Mouse (Mus musculus) left cerebral cortex, postnatal 14 days (tissue): ENCODE measurements around the gene Pde2a. TPM values are rescaled to one million over a fixed set of nuclear protein-coding genes. Genes with fewer than 3 reads are reported as not detected.

Source experiments
- DNase-seq, 2 experiments: peaks; one replicate each; pipeline ENCODE4 v3.0.0; 2021 to 2022; ENCODE audit warnings: low spot score in 2 of 2, mixed read lengths in 1 of 2
- intact Hi-C: fragments of 180-260 bp; cut with DNase I; formaldehyde crosslinking; loops from one replicate; pipeline ENCODE4 v1.15.1; 2025
- total RNA-seq, 2 experiments: library from RNA; stranded (reverse); gene quantifications; 2 replicates each; pipeline ENCODE4 v1.2.3; 2021

Gene Pde2a
- total RNA-seq, 2 experiments from 2014 or later: 349 to 363 TPM

DNA sequence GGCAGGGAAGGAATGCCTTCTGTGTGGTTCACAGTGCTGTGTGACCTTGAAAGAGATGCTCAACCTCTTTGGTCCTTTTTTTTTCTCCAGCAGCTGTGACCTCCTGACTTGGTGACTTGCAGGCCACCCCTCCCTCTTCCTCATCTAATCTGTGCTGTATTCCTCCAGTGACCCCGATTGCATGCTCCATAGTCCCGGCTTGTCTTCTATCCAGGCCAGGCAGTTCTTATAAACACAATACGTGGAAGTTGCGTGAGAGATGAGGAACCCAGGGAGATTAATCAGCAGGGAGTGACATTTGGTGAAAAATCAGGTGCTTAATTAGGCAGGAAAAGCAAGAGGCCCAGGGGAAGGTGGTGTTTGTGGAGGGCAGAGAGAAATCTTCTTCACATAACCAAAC lies 69.5 kb downstream of the Pde2a start:
- no peak for DNase-seq
- intact Hi-C loops: no loop called here

DNA sequence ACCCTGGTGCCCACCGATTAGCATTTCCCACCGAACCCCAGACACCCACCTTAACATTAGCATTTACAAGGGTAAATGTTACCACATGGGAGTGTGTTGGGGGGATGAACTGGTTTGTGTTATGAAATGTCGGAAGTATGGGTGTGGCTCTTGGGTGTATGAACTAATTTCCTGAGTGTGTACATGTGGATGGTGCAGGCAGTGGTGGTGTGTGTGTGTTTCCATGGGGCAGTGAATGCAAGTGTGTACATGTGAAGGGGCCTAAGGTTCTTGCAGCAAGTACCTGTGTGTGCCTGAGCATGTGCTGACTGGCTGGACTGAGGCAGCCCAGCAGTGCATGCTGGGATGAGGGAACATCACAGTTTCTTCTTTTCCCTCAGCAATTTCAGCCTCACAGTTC lies 76.9 kb downstream of the Pde2a start:
- no peak for DNase-seq
- intact Hi-C loops: no loop called here

DNA sequence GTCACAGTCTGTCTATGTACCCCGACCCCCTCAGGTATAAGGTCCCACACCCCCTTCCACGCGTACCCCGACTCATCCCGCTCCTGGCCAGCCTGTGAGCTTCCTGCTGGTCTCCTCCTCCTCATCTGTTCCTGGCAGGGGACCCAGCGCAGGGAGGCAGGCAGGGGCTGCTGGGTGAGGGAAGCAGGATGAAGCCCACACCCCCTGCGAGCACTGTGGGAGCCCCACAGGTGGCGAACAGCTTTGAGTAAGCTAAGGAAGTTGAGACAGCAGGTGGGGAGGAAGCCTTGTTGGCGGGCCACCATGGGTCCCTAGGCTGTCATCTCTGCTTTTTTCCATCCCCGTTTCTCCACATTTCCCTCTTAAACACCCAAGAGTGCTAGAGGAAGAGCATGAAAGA lies 77.8 kb downstream of the Pde2a start:
- DNase-seq: no peak
- intact Hi-C loops: no loop called here

DNA sequence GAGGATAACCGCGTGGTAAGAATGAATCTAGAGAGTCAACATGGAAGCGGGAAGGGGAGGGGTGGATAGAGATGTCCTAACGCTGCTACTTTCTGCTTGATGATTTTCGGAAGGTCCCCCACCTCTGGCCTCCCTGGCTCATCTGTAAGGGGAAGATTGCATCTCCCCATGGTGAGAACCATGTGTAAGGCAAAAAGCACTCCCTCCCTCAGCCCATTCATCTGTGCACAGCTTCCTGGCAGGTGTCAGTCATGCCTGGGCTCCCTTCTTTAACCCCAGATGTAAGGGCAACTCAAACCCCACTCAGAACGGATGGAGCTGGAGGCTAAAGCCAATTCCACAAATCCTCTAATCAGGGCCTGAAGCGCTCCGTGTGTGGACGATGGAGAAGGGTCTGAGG lies 78.2 kb downstream of the Pde2a start:
- DNase-seq: no peak
- intact Hi-C loops: no loop called here

DNA sequence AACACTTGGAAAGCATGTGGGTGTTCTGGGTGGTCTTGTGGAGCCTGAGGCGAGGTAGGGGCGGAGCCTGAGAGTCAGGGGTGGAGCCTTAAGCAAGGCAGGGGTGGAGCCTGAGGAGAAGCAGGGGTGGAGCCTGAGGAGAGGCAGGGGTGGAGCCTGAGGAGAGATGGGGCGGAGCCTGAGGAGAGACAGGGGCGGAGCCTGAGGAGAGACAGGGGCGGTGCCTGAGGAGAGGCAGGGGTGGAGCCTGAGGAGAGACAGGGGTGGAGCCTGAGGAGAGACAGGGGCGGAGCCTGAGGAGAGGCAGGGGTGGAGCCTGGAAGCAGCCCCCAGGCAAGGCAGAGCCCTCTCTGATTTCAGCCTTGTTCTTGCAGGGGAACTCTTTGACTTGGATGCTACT lies 79.7 kb downstream of the Pde2a start:
- intact Hi-C loops: no loop called here

DNA sequence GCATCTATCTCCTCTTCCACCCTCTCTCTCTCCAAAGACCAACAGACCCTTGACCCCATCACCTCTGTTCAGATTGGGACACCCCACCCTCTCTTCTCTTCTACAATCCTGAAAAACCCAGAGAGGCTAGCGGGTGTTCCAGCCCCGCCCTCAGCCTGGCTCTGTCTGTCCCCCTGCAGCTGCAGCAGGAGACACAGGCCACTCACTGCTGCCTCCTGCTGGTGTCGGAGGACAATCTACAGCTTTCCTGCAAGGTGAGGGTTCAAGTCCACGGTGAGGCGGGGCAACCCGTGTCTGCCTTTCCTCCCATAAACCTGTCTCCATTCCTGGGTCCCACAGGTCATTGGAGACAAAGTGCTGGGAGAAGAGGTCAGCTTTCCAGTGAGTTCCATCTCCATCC lies 80.2 kb downstream of the Pde2a start:
- intact Hi-C loops: no loop called here
- no peak for DNase-seq

More for the DNA sequence above, 79.7 kb downstream of the Pde2a start:
- DNase-seq: no peak

DNA sequence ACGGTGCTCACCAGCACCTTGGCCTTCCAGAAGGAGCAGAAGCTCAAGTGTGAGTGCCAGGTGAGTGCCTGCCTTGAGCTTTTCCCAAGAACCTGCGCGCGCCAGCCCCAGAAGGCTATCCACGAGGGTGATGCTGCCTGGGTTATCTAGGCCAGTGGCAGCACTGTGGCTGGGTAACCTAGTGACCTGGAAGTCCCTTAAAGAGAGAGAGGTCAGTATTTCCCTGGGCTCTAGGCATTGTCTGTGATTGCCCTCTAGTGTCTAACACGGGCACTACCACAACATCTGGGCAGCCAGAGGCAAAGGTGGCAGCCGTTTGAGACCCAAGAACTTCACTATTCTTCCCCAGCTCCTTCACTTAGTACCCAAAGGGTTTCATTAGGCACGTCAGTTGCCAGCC lies 81.9 kb downstream of the Pde2a start:
- intact Hi-C loops: loop anchor here (1.0 kb wide), 1 partner anchor 53 kb away; no protein-coding TSS in a partner anchor
- DNase-seq: peak in 1 of 2 experiments; percentile 62

DNA sequence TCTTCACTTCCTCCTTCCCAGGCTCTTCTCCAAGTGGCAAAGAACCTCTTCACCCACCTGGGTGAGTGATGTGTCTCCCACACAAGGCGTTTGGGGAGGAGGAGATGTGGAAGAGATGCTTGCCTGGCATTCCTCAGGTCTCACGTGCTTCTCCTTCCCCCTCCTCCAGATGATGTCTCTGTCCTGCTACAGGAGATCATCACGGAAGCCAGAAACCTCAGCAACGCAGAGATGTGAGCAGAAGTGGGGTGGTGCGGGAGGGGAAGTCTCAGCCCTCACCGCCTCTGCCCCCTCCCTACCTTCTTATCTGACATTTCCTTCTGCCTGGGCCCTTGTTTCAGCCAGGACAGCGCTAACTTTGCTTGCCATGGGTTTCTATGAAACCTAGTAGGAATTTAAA lies 82.3 kb downstream of the Pde2a start:
- intact Hi-C loops: loop anchor here (1.0 kb wide), 1 partner anchor 54 kb away; no protein-coding TSS in a partner anchor
- DNase-seq: no peak

DNA sequence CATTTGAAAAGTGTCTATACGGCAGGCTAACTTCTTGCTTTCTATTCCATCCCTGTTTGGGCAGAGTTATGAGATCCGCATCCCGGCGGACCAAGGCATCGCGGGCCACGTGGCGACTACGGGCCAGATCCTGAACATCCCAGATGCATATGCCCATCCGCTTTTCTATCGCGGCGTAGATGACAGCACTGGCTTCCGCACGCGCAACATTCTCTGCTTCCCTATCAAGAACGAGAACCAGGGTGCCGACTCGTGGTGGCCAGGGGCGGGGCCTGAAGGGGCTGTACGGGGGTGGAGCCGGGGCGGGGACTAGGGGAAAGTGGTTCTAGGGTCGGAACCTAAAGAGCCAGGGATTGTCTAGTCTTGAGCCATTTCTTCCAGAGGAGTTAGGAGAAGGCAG lies 83.0 kb downstream of the Pde2a start:
- intact Hi-C loops: no loop called here

DNA sequence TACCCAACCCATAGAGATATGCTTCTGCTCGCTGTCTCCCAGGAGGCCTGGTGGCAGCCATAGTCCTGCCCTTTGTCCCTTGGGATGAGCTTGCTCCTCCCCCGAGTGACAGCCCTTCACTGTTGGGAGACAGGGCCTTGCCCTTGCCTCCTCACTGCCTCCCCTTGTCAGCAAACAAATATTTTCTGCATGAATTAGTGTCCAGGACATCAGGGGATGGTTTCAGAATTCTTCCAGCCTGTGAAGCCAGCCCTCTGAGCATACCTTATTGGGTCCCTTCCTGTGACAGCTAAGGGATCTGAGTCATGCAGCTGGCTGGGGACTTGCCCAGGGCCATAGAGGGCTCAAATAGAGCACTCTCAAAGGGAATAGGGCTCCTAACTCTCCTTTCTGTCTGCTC lies 87.7 kb downstream of the Pde2a start:
- no peak for DNase-seq
- intact Hi-C loops: no loop called here

More for the DNA sequence above, 83.0 kb downstream of the Pde2a start:
- no peak for DNase-seq

DNA sequence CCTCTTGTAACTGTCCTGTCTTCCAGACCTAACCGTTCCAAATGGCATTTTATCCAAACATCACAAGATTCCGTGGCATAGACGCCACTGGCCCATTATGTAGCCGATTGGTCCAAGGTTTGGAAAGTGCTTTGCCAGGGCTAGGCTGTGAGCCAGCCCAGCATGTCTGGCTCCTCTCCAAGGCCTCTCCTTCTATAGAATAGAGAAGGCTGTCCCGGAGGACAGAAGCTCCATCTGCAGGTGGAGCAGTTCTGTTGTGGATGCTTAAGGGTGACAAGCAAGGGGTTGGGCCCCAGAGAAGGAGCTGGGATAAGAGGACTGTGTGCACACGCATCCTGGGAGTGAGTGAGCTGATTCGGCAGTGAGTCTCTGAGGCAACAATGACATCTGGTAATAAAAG lies 92.2 kb downstream of the Pde2a start:
- intact Hi-C loops: no loop called here

DNA sequence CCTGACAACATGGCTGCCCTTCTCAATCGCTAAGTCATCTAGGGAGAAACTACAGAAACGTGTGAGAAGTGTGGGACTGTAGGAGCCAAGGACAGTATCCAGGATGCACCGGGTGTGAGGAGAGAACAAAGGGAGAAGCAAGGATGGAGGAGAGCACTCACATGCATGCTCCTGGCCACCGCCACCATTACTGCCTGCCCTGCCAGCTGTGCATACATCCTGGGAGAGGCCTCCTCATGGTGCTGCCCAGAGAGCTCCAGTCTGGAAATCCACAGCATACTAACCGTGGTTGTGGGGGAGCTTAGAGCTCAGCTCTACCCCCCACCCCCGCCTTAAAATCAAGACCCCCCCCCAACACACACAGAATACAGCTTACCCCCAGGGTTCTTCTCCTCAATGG lies 93.3 kb downstream of the Pde2a start:
- no peak for DNase-seq

More for the DNA sequence above, 92.2 kb downstream of the Pde2a start:
- peak; percentile 58 to 69 for DNase-seq

DNA sequence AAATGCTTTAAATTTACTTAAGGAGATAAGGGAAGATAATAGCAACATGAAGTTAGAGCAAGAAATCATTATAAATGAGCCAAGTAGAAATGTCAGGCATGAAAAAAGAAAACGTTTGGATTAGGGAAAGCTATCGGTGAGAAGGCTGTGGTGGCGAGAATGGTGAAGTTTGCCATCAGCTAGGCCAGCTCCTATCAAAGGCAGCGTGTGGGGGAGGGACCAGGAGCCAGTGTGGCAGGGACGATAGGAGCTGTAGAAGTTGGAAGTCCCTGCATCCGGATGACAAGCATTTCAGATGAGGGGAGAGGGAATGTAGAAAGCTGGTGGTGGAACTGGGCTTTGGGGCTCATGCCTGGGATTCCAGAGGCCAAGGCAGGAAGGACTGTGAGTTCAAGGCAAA lies 93.8 kb downstream of the Pde2a start:
- intact Hi-C loops: no loop called here
- no peak for DNase-seq

More for the DNA sequence above, 93.3 kb downstream of the Pde2a start:
- intact Hi-C loops: no loop called here

DNA sequence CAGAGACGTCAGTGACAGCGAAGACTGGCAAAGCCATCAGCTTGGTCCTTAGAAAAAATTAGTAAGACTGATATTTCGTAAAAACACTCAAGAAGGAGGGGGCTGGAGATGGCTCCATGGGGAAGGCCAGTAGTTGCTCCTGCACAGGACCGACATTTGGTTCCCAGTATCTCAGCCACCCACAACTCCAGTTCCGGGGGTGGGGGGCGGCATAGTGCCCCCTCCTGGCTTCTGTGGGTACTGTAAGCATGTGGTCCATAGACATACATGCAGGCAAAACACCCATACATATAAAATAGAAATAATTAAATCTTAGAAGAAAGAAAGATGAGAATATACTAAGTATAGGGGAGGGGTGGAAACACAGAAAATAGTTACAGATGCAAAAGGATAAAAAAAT lies 95.0 kb downstream of the Pde2a start:
- no peak for DNase-seq
- intact Hi-C loops: no loop called here

DNA sequence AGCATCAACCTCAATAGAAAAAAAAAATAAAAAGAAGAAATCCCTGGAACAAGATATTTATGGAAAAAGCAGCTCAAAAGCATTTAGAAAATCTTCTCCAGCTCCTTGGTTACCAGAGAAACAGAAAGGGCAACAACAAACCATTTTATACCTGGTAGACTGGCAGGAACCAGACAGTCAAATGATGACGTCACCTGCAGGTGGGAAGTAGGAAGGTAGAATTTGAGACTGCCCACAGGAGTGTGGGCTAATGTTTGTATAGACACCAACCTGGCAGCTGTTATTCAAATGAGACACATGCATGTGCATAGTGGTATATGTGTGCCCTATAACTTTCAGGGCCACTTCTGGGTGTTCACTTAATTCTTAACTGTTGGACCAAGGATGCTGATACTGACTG lies 100.2 kb downstream of the Pde2a start:
- intact Hi-C loops: loop anchor here (5.0 kb wide), 1 partner anchor 69 kb away; no protein-coding TSS in a partner anchor
- DNase-seq: no peak

DNA sequence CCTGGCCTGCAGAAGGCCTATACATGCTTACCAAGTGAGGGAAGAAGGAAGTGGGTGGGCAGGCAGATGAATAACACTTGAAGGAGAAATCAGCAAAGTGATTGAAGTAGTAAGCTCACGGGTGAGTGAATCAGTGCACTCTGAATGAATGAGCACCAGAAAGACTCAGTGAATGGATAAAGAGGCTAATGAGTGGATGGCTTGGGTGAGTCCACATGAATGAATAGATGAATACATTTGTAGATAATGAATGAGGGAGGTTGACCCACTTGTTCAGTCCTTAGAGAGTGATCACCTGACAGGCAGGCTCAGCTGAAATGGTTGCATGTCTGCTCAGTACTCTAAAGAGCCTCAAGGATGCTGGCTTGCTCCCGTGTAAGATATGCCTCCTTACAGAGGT lies 101.7 kb downstream of the Pde2a start:
- DNase-seq: no peak
- intact Hi-C loops: loop anchor here (5.0 kb wide), 1 partner anchor 71 kb away; no protein-coding TSS in a partner anchor

DNA sequence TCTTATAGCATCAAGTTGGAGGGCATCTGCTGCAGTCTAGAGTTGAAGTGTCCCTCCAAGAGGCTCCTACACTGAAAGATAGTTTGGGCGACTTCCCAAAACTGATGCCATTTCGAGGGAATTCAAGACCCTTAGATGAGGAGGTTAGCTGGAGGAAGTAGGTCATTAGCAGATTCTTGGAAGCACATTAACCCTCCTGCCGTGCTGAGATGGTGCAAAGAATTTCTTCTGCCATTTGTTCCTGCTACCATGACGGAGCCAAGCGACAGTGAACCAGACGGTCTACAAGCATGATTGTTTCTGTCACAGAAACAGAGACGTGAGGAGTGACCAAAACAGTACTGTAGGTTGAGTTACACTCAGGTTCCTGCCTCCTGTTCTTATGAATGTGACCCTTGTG lies 105.0 kb downstream of the Pde2a start:
- DNase-seq: no peak
- intact Hi-C loops: no loop called here

DNA sequence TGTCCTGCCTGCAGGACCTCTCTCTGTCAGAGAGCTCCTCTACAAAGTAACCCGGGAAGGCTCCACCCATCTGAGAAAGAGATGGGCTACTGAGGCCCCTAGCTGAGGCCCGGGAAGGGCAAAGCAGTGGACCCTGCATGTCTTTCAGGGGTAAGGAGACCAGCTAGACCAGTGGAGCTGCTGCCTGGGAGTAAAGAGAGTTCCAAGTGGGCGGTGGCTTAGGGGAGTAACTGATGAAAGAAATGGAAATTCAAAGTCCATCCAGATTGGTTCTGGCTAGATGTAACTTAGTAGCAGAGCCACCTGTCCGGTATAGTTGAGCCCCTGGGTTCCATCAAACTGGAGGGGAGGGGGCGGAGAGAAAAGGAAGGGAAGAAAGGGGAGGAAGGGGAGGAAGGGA lies 112.9 kb downstream of the Pde2a start:
- DNase-seq: no peak
- intact Hi-C loops: no loop called here

DNA sequence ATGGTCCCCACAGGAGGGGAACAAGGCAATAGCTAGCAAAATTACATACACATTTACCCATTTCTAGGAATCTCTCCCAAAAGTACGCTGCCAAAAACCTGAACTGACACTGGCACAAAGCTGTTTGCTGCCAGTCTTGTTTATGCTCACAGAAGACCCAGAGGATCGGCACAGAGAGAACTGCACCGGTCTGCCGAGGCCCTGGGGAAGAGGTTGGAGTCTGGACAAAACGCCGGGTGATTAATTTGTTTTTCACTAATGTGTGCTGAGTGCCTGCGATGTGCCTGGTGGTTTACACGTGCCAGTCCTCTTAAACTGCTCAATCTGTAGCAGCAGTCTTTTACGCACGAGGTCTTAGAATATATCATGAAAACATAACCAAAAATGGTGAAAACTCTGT lies 113.6 kb downstream of the Pde2a start:
- intact Hi-C loops: no loop called here
- no peak for DNase-seq

DNA sequence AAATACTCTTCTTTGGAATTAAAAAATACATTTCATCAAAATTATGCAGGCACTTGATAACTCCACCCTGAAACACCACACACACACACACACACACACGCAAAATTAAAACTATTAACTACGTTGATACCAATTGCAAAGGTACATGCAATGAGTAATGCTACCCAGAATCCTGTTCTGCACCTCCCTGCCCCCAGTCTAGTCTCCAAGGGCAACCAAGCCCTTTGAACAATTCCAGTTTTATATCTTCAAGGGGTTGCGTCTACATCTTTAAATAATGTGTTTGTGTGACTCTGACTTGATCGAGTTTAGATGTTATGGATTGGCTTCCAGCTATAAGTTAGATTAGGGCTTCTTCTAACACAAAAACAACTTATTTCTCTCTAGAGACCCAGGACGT lies 114.0 kb downstream of the Pde2a start:
- intact Hi-C loops: no loop called here
- DNase-seq: no peak

DNA sequence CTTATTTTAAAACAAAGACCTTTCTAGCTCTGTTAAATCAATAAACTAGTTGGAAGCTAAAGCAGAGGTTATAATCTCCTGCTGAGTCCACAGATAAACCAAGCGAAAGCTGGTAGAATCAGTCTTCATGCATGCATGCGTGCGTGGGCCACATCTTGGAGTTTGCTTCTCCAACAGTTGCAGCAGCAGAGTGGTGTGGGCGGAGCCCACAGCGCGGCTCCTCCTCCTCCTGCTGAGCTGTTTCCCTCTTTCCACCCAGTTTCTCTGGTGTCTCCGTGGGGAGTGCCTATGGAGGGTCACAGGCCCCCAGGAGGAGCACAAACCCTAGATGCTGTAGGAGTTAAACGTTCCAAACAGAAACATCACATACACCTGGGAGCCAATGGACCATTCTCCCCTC lies 116.0 kb downstream of the Pde2a start:
- intact Hi-C loops: no loop called here
- DNase-seq: no peak
